8 mouse cellular contexts compared by ENCODE assay signal in genomic region chr13:58402003-58402743, GRCm38 (mm10). TPM values are rescaled to one million over a fixed set of nuclear protein-coding genes. Genes with fewer than 3 reads are reported as not detected.
DNase-seq lines count a peak whose midpoint lies in the region; ATAC-seq and TF ChIP-seq lines count a peak whose summit lies in the region.

Rmi1 (plus strand) TSS chr13:58402248.

- H3K27me3 ChIP-seq in embryonic facial prominence, embryonic 15.5 days = no peaks in the 10 kb centered on the region
- H3K27me3 ChIP-seq in kidney, embryonic 14.5 days (ENCODE audit: control insufficient read depth, insufficient read depth, low read length) = no peaks in the 10 kb centered on the region

- peak within 1 kb of the TSS; percentile 99 for H3K27ac ChIP-seq in bone marrow, adult 2 months (ENCODE audit: control insufficient read depth, insufficient read depth, low read depth, low read length, poor library complexity)
- H3K27ac ChIP-seq in embryonic facial prominence, embryonic 15.5 days (replicated peaks) = peak within 1 kb of the TSS; percentile 99
- H3K27ac ChIP-seq in kidney, embryonic 14.5 days (ENCODE audit: low read depth, low read length) = peak within 1 kb of the TSS; percentile 99

- H3K4me2 ChIP-seq in embryonic facial prominence, embryonic 15.5 days (replicated peaks) = peak within 1 kb of the TSS; percentile 60
- peak within 1 kb of the TSS; percentile 73 for H3K4me2 ChIP-seq in kidney, embryonic 14.5 days (replicated peaks; ENCODE audit: low read depth, low read length)

- peak; percentile 99 for TF ChIP-seq POLR2A in bone marrow, adult 2 months (IDR thresholded peaks at IDR 0.05; ENCODE audit: borderline replicate concordance, control insufficient read depth, low read depth, low read length)

- H3K4me3 ChIP-seq in bone marrow, adult 2 months (replicated peaks; ENCODE audit: control insufficient read depth, low read depth, low read length) = peak within 1 kb of the TSS; percentile 92
- H3K4me3 ChIP-seq in embryonic facial prominence, embryonic 15.5 days (replicated peaks) = peak within 1 kb of the TSS; percentile 99
- peak within 1 kb of the TSS; percentile 99 for H3K4me3 ChIP-seq in kidney, embryonic 14.5 days (ENCODE audit: low read length)

- no peaks in the 10 kb centered on the region for H3K9me3 ChIP-seq in embryonic facial prominence, embryonic 15.5 days (replicated peaks)
- H3K9me3 ChIP-seq in kidney, embryonic 14.5 days (ENCODE audit: control insufficient read depth, low read length) = no peaks in the 10 kb centered on the region

- peaks cover 10% of the 10 kb centered on the region for H3K36me3 ChIP-seq in embryonic facial prominence, embryonic 15.5 days
- peaks cover 20% of the 10 kb centered on the region for H3K36me3 ChIP-seq in kidney, embryonic 14.5 days (ENCODE audit: control insufficient read depth, insufficient read depth, low read length)

- peak within 1 kb of the TSS; percentile 99 for H3K9ac ChIP-seq in embryonic facial prominence, embryonic 15.5 days
- peak within 1 kb of the TSS; percentile 100 for H3K9ac ChIP-seq in kidney, embryonic 14.5 days (ENCODE audit: low read depth, low read length)

- DNase-seq in 416B (ENCODE audit: low read depth) (peak; percentile 97), liver (peak; percentile 97)
- DNase-seq in heart, adult 9 months (ENCODE audit: low spot score in 2 of 2) = peak; percentile 96 to 97
- DNase-seq in spleen, postnatal 4 days (ENCODE audit: low spot score in 2 of 2) = peak; percentile 97 to 99

- H3K4me1 ChIP-seq in bone marrow, adult 2 months (ENCODE audit: control insufficient read depth, insufficient read depth, low read length) = no peaks in the 10 kb centered on the region; the same call in 1 of the 2 replicates
- peaks cover 3% of the 10 kb centered on the region; the same call in 1 of the 2 replicates for H3K4me1 ChIP-seq in embryonic facial prominence, embryonic 15.5 days
- peaks cover 2% of the 10 kb centered on the region; the same call in 1 of the 2 replicates for H3K4me1 ChIP-seq in kidney, embryonic 14.5 days (ENCODE audit: control insufficient read depth, insufficient read depth, low read length)

- ATAC-seq in embryonic facial prominence, embryonic 15.5 days (ENCODE audit: insufficient number of reproducible peaks, low FRiP score, low TSS enrichment, low read depth) = peak; percentile 95
- ATAC-seq in kidney, embryonic 14.5 days (ENCODE audit: low FRiP score, low TSS enrichment) = peak; percentile 94
- ATAC-seq in monocyte, adult 5-6 weeks (replicated peaks; ENCODE audit: insufficient number of reproducible peaks, low FRiP score, low TSS enrichment, poor library complexity, severe bottlenecking) = peak; percentile 89

- WGBS in bone marrow, adult 2 months = under 1% methylated on average over 91 of the region's 91 CpGs
- 1% methylated on average over 75 of the region's 91 CpGs for WGBS in embryonic facial prominence, embryonic 15.5 days
- under 1% methylated on average over 82 of the region's 91 CpGs for WGBS in kidney, embryonic 14.5 days

- TF ChIP-seq CTCF in bone marrow, adult 2 months (IDR thresholded peaks at IDR 0.05; ENCODE audit: control insufficient read depth, insufficient read depth, low read length) = peak; percentile 39; the same call in 1 of the 2 replicates

RNA-seq across cellular contexts. Expression of gene Rmi1, which starts in this region (rescaled TPM):
- 17.3 and 21.2 TPM in 2 replicates for polyA plus RNA-seq in bone marrow, adult 2 months (2011; ENCODE audit: insufficient read depth, insufficient read length, low replicate concordance, missing spikeins)
- 24.4 and 26.1 TPM in 2 replicates for polyA plus RNA-seq in embryonic facial prominence, embryonic 15.5 days (2015; fragmentation: Nextera tagmentation; extraction: Ambion mirVana)
- polyA plus RNA-seq in kidney, embryonic 14.5 days (2014; fragmentation: Nextera tagmentation; extraction: Ambion mirVana) = 21.6 and 27.2 TPM in 2 replicates
- total RNA-seq in monocyte, adult 5-6 weeks (2017) = 24.3 to 29.6 TPM (median 27.1 TPM) in 3 replicates

Comparison
In these comparisons a context has a peak if more than half of its experiments do, and no peak if none do; other contexts are left out.
1. Peak in every context shown above with its lines: DNase-seq, ATAC-seq, H3K4me3 ChIP-seq and H3K27ac ChIP-seq.